Mouse (Mus musculus): Measurements from ENCODE around the gene Kif17.

Kif17 gene

GRCm38 (mm10) chr4:138341393-138341792 is 91.2 kb downstream of the Kif17 start:
- no peak for DNase-seq (ENCODE audit: low spot score in 2 of 2)

- no peak for DNase-seq (ENCODE audit: low spot score in 2 of 2)
These were observed 91.8 kb downstream of the Kif17 start for GRCm38 (mm10) chr4:138342048-138342447.

- no peak for DNase-seq (ENCODE audit: low spot score in 2 of 2)
These were observed 92.5 kb downstream of the Kif17 start for GRCm38 (mm10) chr4:138342778-138343177.

GRCm38 (mm10) chr4:138343341-138343837 is 93.2 kb downstream of the Kif17 start:
- DNase-seq (ENCODE audit: low spot score in 2 of 2), result no peak

- DNase-seq (ENCODE audit: low spot score in 2 of 2), result no peak
These were observed 94.8 kb downstream of the Kif17 start for GRCm38 (mm10) chr4:138344891-138345545.

- no peak for DNase-seq (ENCODE audit: low spot score in 2 of 2)
These were observed 97.0 kb downstream of the Kif17 start for GRCm38 (mm10) chr4:138347280-138347679.

- no peak for DNase-seq (ENCODE audit: low spot score in 2 of 2)
These were observed 98.5 kb downstream of the Kif17 start for GRCm38 (mm10) chr4:138348716-138349115.
